ENCODE assay signal across 9 mouse cellular contexts in the genomic region with DNA sequence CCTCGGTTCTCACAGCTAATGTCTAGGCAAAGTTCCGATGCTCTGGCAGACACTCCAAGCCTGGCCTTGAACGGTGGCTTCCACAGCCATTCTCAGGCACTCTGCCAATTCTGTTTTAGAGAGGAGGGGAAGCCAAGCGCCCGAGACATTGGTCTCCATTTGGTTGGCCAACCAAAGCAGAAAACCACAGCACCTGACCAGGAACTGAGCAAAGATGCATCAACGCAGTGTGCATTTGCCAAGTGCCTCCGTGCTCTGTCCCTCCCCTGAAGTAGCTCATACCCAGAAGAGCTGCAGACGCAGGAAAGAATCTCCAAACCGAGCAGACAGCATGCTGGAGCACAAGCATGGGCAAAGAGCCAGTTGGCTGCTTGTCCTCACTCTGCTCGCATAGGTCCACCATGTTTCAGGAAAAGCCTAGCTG. TPM values are rescaled to one million over a fixed set of nuclear protein-coding genes. Genes with fewer than 3 reads are reported as not detected.
DNase-seq lines count a peak whose midpoint lies in the region; ATAC-seq and TF ChIP-seq lines count a peak whose summit lies in the region.
"Had no signal": no experiment of that assay in that cellular context is flagged by ENCODE, and none has a peak within 500 bp of the region (broad histone marks: within the 10 kb centered on the region; RNA-seq: fewer than 3 reads in every experiment).

No protein-coding gene starts in this region.

- WGBS in forebrain, embryonic 15.5 days = 49% methylated on average over 10 of the region's 10 CpGs
- 90% methylated on average over 10 of the region's 10 CpGs for WGBS in forebrain, embryonic 11.5 days
- WGBS in lung, postnatal 0 days = 17% methylated on average over 10 of the region's 10 CpGs

- no peak overlapping the region for H3K4me3 ChIP-seq in forebrain, embryonic 15.5 days
- H3K4me3 ChIP-seq in forebrain, embryonic 11.5 days (ENCODE audit: low read depth, low read length) = no peak overlapping the region
- no peak overlapping the region for H3K4me3 ChIP-seq in lung, postnatal 0 days (ENCODE audit: low read depth, low read length)
- H3K4me3 ChIP-seq: liver, embryonic 15.5 days had no signal

- TF ChIP-seq EP300 in lung, postnatal 0 days (IDR thresholded peaks at IDR 0.05) = no peak

- H3K27ac ChIP-seq in forebrain, embryonic 15.5 days (replicated peaks) = 0 out of 2 replicates have a peak overlapping the region, but pooled peaks have one; percentile 19
- H3K27ac ChIP-seq in forebrain, embryonic 11.5 days (ENCODE audit: low read depth, low read length) = no peak overlapping the region
- no peak overlapping the region for H3K27ac ChIP-seq in lung, postnatal 0 days (ENCODE audit: low read length)
- H3K27ac ChIP-seq: liver, embryonic 15.5 days had no signal

- no peak overlapping the region for H3K4me2 ChIP-seq in forebrain, embryonic 15.5 days (replicated peaks)
- H3K4me2 ChIP-seq in forebrain, embryonic 11.5 days (ENCODE audit: low read depth, low read length, severe bottlenecking) = no peak overlapping the region
- H3K4me2 ChIP-seq in lung, postnatal 0 days (replicated peaks; ENCODE audit: low read depth, low read length) = 0 out of 2 replicates have a peak overlapping the region, but pooled peaks have one; percentile 27
- H3K4me2 ChIP-seq: liver, embryonic 15.5 days had no signal

- peaks cover 22% of the 10 kb centered on the region for H3K4me1 ChIP-seq in forebrain, embryonic 15.5 days
- H3K4me1 ChIP-seq in forebrain, embryonic 11.5 days (replicated peaks; ENCODE audit: control insufficient read depth, insufficient read depth, low read length) = peaks cover 10% of the 10 kb centered on the region
- H3K4me1 ChIP-seq in lung, postnatal 0 days (ENCODE audit: insufficient read depth, low read depth, low read length) = peaks cover 7% of the 10 kb centered on the region; the same call in 1 of the 2 replicates

- TF ChIP-seq CTCF in lung, postnatal 0 days (IDR thresholded peaks at IDR 0.05) = no peak

- DNase-seq in forebrain, embryonic 11.5 days (ENCODE audit: low spot score) = no peak
- DNase-seq in lung, postnatal 0 days (ENCODE audit: low spot score) = peak; percentile 65
- DNase-seq in lung, postnatal 36 days = no peak
- peak; percentile 45 to 53 for DNase-seq in cerebellum, postnatal 36 days
- peak; percentile 39 to 71 for DNase-seq in kidney, postnatal 25 days
- no peak for DNase-seq in embryo, embryonic 11 days
- no peak for DNase-seq in left cerebral cortex, adult 18-20 months (ENCODE audit: low spot score in 2 of 2)

- peaks cover 23% of the 10 kb centered on the region for H3K27me3 ChIP-seq in forebrain, embryonic 15.5 days
- peaks cover 18% of the 10 kb centered on the region for H3K27me3 ChIP-seq in forebrain, embryonic 11.5 days (ENCODE audit: control insufficient read depth, insufficient read depth, low read length)
- peaks cover 11% of the 10 kb centered on the region; the same call in 1 of the 2 replicates for H3K27me3 ChIP-seq in lung, postnatal 0 days (replicated peaks; ENCODE audit: insufficient read depth, low read length)

- H3K9ac ChIP-seq in forebrain, embryonic 15.5 days (replicated peaks) = no peak overlapping the region
- no peak overlapping the region for H3K9ac ChIP-seq in forebrain, embryonic 11.5 days (ENCODE audit: low read length)
- no peak overlapping the region for H3K9ac ChIP-seq in lung, postnatal 0 days (replicated peaks; ENCODE audit: low read depth)
- H3K9ac ChIP-seq: liver, embryonic 15.5 days had no signal

- H3K9me3 ChIP-seq in forebrain, embryonic 15.5 days = no peaks in the 10 kb centered on the region
- no peaks in the 10 kb centered on the region for H3K9me3 ChIP-seq in forebrain, embryonic 11.5 days (ENCODE audit: control insufficient read depth, low read length)
- no peaks in the 10 kb centered on the region for H3K9me3 ChIP-seq in lung, postnatal 0 days (ENCODE audit: low read length)
- H3K9me3 ChIP-seq: liver, embryonic 15.5 days had no signal

- no peaks in the 10 kb centered on the region for H3K36me3 ChIP-seq in forebrain, embryonic 15.5 days
- no peaks in the 10 kb centered on the region for H3K36me3 ChIP-seq in forebrain, embryonic 11.5 days (ENCODE audit: control insufficient read depth, insufficient read depth, low read length)
- no peaks in the 10 kb centered on the region for H3K36me3 ChIP-seq in lung, postnatal 0 days (ENCODE audit: insufficient read depth, low read length)
- H3K36me3 ChIP-seq: liver, embryonic 15.5 days had no signal

- peak; percentile 67 for ATAC-seq in forebrain, embryonic 15.5 days (replicated peaks)
- no peak for ATAC-seq in forebrain, embryonic 11.5 days (replicated peaks; ENCODE audit: low FRiP score)
- ATAC-seq in lung, postnatal 0 days = no peak

RNA-seq across cellular contexts. Expression of gene Plekhd1, which starts 4.6 kb away (rescaled TPM):
- 0.46 and 0.89 TPM in 2 replicates for polyA plus RNA-seq in forebrain, embryonic 15.5 days (2015; fragmentation: Nextera tagmentation; extraction: Ambion mirVana)
- 0.48 and 0.60 TPM in 2 replicates for polyA plus RNA-seq in forebrain, embryonic 11.5 days (2014; fragmentation: Nextera tagmentation; extraction: Ambion mirVana)
- polyA plus RNA-seq in lung, postnatal 0 days (2015; fragmentation: Nextera tagmentation; extraction: Ambion mirVana) = 10.4 and 11.6 TPM in 2 replicates
- total RNA-seq in left cerebral cortex, adult 18-20 months (2021) = 1 to 10 TPM; 2.1 to 3.6 TPM

RNA-seq across cellular contexts. Expression of gene Erh, which starts 43.7 kb away (rescaled TPM):
- 315 and 344 TPM in 2 replicates for polyA plus RNA-seq in forebrain, embryonic 15.5 days (2015; fragmentation: Nextera tagmentation; extraction: Ambion mirVana)
- polyA plus RNA-seq in forebrain, embryonic 11.5 days (2014; fragmentation: Nextera tagmentation; extraction: Ambion mirVana) = 400 and 407 TPM in 2 replicates
- polyA plus RNA-seq in lung, postnatal 0 days (2015; fragmentation: Nextera tagmentation; extraction: Ambion mirVana) = 104 and 122 TPM in 2 replicates
- total RNA-seq in left cerebral cortex, adult 18-20 months (2021) = 10 to 100 TPM; 31.9 to 37.2 TPM

RNA-seq across cellular contexts. Expression of gene Slc39a9, which starts 44.1 kb away (rescaled TPM):
- 25.4 and 26.0 TPM in 2 replicates for polyA plus RNA-seq in forebrain, embryonic 15.5 days (2015; fragmentation: Nextera tagmentation; extraction: Ambion mirVana)
- 29.9 and 33.1 TPM in 2 replicates for polyA plus RNA-seq in forebrain, embryonic 11.5 days (2014; fragmentation: Nextera tagmentation; extraction: Ambion mirVana)
- 14.9 and 16.6 TPM in 2 replicates for polyA plus RNA-seq in lung, postnatal 0 days (2015; fragmentation: Nextera tagmentation; extraction: Ambion mirVana)
- 10 to 100 TPM; 40.6 to 41.3 TPM for total RNA-seq in left cerebral cortex, adult 18-20 months (2021)

Comparison
In these comparisons a context has a peak if more than half of its experiments do, and no peak if none do; other contexts are left out.
1. DNase-seq: peak in lung, postnatal 0 days (single experiment), cerebellum, postnatal 36 days (2 of 2) and kidney, postnatal 25 days (2 of 2); none in forebrain, embryonic 11.5 days (single experiment), lung, postnatal 36 days (single experiment), embryo, embryonic 11 days (single experiment) and left cerebral cortex, adult 18-20 months (0 of 2).